Mouse (Mus musculus): ENCODE results near the gene Zfp286. TPM values are rescaled to one million over a fixed set of nuclear protein-coding genes. Genes with fewer than 3 reads are reported as not detected.

Gene Zfp286
- polyA plus RNA-seq, 1 experiment from 2014 or later = 1.7 TPM

- no peak for TF ChIP-seq CTCF (IDR thresholded peaks at IDR 0.05)
- CTCF ChIA-PET = no interaction called here
- no peak for ATAC-seq
- no peak for DNase-seq (ENCODE audit: low read depth, low spot score)
- POLR2A ChIA-PET = interaction anchor here (0.6 kb wide), 1 partner anchor 15 kb away, joined by 4 read pairs; no protein-coding TSS in a partner anchor
- no peaks in the 10 kb centered on the region for H3K27me3 ChIP-seq
- in situ Hi-C loops (cut with MboI; ENCODE audit: low pct_unique_long_range_greater_than_20kb) = no loop called here
Observed at GRCm38 (mm10) chr11:62710657-62711056, 78.6 kb downstream of the Zfp286 start.

DNA sequence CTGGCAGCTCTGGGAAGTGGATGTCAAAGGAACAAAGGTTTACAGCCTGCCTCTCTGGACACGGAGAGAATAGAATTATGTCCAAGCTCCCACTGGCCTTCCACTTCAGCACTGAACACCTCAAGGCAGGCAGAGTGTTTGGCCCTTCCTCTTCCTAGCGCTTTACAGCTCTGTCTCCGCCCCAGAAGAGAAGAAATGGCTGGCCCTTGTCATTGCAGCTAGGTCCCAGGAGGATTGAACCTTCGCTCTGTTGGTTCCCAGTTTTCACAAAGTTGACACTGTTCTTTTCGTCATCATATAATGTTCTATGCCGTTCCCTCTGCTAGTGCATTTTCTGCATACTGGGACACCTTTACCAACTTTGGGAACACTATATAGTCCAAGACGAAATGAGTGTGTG is 81.0 kb downstream of the Zfp286 start:
- DNase-seq (ENCODE audit: low read depth, low spot score) (no peak), ATAC-seq (no peak)
- no peak for TF ChIP-seq CTCF (IDR thresholded peaks at IDR 0.05)
- no peaks in the 10 kb centered on the region for H3K27me3 ChIP-seq
- CTCF ChIA-PET = no interaction called here
- in situ Hi-C loops (cut with MboI; ENCODE audit: low pct_unique_long_range_greater_than_20kb) = no loop called here
- POLR2A ChIA-PET = no interaction called here

DNA sequence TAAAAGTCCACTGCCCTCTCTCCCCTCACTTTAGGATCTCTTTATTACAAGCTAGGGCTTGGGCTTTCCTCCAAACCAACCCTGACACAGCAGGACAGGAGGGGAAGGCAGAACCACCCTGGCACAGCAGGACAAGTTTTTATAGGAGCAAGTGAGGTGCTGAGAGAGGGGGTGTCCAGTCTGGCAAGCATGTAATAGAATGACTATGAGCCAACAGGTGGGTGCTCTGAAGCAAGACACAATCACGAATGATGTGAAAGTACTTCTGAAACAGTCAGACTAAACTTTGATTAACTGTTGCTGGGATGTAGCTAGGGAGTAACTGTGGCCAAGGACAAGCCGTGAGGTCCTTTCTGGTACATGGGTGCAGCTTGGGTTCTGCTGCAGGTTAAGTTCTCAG is 83.1 kb downstream of the Zfp286 start:
- POLR2A ChIA-PET = no interaction called here
- no peak for TF ChIP-seq CTCF (IDR thresholded peaks at IDR 0.05)
- in situ Hi-C loops (cut with MboI; ENCODE audit: low pct_unique_long_range_greater_than_20kb) = no loop called here
- CTCF ChIA-PET = interaction anchor here (1.1 to 1.5 kb wide), 2 partner anchors 10 to 13 kb away, joined by 3 to 4 read pairs; no protein-coding TSS in a partner anchor
- H3K27me3 ChIP-seq = no peaks in the 10 kb centered on the region
- ATAC-seq = no peak
- no peak for DNase-seq (ENCODE audit: low read depth, low spot score)

Other genes with a start within 250 kb of the Zfp286 start
- gene Ubb, start 238.3 kb downstream of the Zfp286 start, polyA plus RNA-seq (2021) = 624 TPM
- gene Trpv2, start 215.0 kb downstream of the Zfp286 start, polyA plus RNA-seq (2021) = 0.04 TPM
- gene Lrrc75a, start 140.9 kb downstream of the Zfp286 start, polyA plus RNA-seq (2021) = 6.2 TPM
- gene Mmgt2, start 140.8 kb downstream of the Zfp286 start, polyA plus RNA-seq (2021) = 55.6 TPM
- gene Zfp287, start 57.6 kb downstream of the Zfp286 start, polyA plus RNA-seq (2021) = 5.5 TPM
- gene Gm10428, start 36.4 kb downstream of the Zfp286 start, polyA plus RNA-seq (2021) = not detected
- 2.8 TPM for gene Trim16, start 30.8 kb upstream of the Zfp286 start, polyA plus RNA-seq (2021)
- gene Fbxw10, start 57.6 kb upstream of the Zfp286 start, polyA plus RNA-seq (2021) = 1.4 TPM
- gene Tvp23b, start 90.0 kb upstream of the Zfp286 start, polyA plus RNA-seq (2021) = 52.8 TPM
- gene Cdrt4, start 161.7 kb upstream of the Zfp286 start, polyA plus RNA-seq (2021) = not detected